Mouse (Mus musculus) heart, postnatal 4 days (tissue): Measurements from ENCODE around the gene Trp73. TPM values are rescaled to one million over a fixed set of nuclear protein-coding genes. Genes with fewer than 3 reads are reported as not detected.

Experiments used
- DNase-seq: peaks from one replicate; pipeline ENCODE4 v3.0.0; 2021
- total RNA-seq, 2 experiments: library from RNA; stranded (reverse); gene quantifications; 2 replicates each; pipeline ENCODE4 v1.2.3; 2021

Gene Trp73
- not detected for total RNA-seq

DNA sequence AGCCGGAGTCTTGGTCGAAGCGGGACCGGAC, at the start of gene Trp73:
Trp73 (minus strand) TSS at position 27 of the 31 bp plus-strand sequence.
- no peak for DNase-seq

DNA sequence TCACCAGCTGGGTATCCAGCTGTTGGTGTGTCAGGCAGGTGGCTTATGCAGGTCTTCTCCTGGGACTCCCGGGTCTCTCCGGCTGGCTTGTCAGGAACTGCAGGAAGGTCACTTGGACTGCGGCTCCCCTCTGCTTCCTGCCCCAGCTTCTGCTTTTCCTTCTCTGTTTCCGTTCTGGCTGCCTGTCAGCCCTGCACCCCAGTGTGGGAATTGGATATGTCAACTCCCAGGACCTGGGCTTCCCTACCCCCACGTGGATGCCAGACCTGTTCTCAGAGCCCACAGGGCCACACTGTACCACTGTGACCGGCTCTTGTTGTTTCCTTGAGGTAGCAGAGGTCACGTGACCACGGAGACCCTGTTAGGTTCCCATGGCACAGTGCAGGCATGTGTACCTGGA, 48.9 kb upstream of the Trp73 start:
- DNase-seq = peak; percentile 33

DNA sequence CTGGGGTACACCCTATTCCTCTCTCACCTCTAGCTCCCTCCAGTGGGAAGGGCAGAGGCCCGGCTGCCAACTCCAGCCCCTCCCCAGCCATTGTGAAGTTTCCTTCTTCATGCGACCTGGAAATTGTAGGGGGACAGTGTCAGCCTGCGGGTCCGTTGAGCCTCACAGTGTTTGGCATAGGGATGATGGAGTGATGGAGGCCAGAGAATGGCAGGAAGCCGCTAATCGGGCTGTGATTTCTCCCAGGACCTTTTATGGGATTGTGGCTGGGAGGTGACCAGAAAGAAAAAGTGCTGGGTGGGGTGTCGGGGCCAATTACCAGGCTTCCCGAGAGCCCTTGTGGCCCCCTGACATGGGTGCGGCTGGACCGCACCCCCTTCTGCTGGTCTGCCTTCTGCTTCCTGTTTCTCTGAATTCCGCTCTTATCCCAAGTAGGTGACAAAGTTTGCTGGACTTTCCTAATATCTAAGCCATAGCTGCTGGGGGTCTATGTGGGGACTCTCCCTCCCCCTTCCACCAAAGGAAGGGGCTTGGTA, 46.1 kb upstream of the Trp73 start:
- DNase-seq = no peak

DNA sequence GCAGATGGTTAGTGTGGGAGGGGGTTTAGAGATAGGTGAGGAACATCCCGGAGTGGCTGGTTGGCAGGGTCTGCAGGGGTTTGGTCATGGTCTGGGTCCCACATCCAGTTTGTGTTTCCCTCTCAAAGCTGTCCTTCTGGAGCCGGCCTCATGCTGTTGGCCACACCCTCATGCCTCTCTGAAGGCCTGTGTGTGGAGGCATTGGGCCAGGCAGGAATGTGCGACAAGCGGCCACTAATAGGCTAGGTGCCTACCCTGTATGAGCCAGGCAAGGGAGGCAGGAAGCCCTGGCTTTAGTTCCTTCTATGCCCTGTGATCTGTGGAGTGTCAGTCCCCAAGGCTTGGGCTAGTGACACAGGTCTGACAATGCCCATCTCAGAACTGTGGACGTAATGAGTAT, 45.0 kb upstream of the Trp73 start:
- no peak for DNase-seq

DNA sequence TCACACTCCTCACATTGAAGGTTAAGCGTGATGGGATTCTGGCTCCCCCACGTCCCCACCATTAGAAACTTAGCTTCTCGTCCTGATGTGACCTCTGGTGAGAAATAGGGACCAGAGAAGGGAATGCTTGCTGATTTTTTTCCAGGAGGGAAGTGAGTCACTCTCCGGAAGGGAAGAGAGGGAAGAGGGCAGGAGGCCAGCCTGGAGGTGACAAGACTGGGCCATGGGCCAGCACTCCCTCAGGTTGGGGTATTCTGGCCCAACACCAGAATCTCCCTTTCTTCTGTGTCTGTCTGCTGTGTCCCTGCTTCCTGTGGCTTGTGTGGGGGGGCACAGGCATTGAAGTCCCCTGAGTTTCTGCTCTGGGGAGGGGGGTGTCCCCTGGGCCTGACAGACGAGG, 43.6 kb upstream of the Trp73 start:
- DNase-seq = peak; percentile 61

DNA sequence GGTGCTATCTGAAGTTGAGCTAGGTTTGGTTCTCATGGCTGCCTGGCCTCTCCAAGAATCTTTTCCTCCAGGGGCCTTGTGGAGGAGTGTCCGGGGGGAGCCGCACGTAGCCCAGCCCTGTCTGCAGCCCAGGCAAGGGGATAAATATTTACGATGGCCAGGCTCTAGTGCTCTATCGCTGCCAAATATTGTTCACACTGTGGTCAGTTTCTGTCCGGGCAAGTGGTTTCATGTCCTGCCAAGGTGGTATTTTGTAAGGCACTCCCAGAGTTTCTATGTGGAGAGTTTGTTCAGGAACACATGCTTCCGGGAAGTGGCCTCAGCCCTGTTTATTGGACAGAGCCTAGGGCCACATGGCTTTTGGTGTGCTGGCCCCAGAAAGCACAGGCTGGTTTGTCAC, 41.0 kb upstream of the Trp73 start:
- no peak for DNase-seq

DNA sequence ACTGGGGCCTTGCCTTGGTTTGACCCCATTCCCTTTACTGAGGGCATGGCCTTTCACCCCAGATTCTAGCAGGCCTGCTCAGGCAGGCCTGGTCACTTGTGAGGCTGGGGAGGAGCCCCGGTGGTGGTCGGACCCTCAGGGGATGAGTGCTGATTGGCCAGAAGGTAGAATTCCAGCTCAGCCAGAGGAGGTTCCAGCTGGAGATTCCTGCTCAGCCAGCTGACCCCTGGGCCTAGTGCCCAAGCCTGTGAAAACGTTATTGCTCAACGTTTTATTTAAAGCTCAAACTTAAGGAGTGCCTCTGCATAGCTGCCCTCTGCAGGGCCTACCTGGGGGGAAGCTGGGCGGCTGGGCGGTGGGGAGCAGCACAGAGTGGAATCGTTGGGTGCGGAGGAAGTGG, 37.2 kb upstream of the Trp73 start:
- DNase-seq = peak; percentile 70

DNA sequence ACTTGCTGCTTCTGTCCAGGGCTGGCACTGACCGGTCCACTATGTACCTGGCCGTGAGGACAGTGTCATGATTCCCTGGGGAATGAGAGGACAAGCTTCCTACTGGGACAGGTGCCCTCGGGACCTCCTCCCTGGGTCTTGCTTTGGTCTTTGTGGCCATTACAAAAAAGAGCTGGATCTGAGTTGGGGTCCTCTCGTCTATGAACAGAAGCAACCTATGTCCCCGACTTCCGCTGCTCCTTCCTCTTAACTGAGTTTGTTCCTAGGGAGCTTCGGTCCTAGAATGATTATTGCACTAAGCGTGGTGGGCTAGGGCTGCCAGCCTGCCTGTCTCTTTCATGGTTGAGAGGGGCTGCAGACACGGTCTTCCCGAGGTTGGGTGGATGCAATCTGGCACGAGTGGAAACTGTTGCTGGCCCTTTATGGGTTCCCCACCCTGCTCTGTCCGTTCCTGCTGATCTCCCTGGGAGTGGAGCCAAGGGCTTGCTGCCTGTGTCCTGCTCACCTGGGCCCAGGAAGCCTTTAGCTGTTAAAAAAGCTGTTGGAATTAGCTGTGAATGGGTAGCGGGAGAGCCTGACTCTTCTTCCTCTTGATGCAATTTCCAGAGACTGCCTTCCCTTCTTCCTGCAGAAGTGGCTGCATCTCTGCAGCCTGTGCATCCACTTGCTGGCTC, 32.1 kb upstream of the Trp73 start:
- no peak for DNase-seq

DNA sequence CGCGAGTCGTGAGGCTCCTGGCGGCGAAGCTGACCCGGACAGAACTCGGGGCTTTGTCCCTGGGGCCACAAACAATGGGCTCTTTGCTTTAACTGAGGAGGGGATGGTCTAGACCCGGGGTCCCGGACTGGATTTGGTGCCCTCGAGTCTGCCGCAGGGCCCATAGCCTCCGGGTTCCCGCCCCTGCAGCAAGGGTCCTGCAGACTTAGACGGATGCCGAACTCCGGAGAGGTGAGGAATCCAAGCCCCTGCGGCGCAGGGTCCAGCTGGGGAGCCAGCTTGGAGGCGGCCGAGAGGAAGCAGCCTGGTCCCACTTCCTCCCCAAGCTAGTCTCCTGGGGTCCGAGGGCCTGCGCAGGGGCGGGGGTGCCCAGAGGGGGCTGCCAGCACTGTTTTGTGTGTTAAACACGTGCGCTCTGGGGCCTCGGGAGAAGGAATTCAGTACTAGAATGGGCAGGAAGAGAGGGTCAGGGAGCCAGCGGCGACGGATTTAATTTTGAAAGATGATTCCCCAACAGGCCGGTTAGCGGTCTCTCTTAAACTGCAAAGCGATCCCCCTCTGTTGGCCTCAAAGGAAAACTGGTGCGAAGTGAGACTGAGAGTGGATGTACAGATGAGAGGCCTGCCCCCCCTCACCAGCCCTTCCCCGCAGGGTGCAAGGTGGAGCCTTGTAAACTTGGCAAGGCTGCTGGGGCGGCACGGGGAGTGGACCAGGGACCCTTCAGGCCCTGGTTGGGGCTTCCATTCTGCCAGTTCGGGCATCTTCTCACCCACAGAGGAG, 31.3 kb upstream of the Trp73 start:
- DNase-seq = peak; percentile 41

DNA sequence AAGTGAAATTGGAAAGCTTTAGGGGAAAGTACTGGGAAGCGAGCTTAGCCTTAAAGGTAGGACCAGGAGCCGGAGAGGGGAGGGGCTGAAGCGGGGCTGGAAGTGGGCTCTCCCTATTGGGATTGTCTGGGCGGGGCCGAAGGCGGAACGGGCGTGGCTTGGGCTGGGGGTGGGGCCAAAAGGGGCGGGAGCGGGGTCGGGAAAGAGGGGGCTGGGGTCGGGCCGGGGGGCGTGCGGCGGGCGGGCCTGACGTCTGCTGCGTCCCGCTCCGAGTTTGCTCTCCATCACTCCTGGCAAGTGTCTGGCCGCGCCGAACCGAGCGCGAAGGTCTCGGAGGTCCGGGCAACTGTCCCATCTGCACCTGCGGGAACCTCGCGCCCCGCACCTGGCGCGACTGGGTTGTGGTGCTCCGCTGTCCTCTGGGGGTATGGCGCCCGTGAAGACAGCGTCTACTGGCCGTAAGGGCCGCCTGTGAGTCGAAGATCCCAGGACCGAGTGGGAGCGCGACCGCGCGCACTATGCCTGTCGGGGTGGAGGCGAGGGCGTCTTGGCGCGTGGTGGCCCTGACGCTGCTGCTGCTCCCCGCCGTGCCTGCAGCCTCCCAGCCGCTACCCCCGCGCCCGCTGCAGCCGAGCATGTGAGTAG, 30.6 kb upstream of the Trp73 start, which contains the start of gene Megf6:
Megf6 (plus strand) TSS at position 225 of the 645 bp plus-strand sequence.
- DNase-seq = peak; percentile 76

DNA sequence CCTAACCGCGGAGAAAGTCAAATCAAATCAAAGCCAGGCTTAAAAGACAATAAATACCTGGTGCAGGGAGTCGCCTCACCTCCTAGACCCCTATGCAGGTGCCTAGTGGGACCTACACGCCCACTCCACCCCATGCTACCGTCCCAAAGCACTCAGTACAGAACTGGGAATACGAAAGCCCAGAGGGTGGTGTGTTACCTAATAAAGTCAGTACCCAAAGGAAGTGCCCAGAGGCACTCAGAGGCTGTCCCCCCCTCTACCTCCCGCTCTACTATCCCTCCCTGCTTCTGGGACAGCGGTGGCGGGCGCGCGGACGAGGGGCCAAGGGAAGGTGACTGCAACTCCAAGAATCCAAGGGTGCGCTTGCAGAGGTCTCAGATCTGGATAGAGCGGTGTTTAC, 30.0 kb upstream of the Trp73 start:
- no peak for DNase-seq

DNA sequence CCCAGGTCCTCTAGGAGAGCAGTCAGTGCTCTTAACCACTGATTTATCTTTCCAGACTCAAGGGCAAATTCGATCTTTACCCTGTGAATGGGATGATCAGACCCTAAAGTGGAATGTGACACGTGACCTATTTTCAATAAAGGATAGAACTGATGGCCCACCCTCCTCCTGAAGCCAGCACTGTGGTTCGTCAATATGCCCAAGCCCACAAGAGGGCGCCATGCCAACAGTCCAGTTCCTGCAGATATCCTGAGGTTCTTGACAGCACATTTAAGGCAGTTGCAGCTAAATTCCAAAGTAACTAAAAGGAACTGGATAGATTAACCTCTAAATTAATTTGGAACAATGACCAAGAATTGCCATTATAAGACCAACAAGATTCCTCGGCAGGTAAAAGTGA, 27.0 kb upstream of the Trp73 start:
- peak; percentile 87 for DNase-seq

DNA sequence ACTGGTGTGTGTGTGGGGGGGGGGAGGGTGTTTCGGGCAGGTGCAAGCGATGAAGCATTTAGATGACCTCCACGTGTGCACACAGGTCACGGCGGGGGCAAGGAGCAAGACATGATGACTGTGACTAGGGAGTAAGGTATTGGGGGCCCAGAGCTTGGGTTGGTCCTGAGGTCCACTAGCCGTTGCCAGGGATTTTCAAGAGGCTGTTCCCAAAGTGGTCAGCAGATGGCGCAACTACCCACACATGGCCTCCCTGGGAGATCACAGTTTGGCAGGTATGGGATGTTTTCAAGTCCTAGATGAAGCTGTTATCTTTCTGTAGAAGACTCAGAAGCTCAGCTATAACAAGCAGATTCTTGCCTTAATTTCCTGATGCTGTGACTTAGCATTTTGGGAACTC, 23.3 kb upstream of the Trp73 start:
- peak; percentile 89 for DNase-seq

DNA sequence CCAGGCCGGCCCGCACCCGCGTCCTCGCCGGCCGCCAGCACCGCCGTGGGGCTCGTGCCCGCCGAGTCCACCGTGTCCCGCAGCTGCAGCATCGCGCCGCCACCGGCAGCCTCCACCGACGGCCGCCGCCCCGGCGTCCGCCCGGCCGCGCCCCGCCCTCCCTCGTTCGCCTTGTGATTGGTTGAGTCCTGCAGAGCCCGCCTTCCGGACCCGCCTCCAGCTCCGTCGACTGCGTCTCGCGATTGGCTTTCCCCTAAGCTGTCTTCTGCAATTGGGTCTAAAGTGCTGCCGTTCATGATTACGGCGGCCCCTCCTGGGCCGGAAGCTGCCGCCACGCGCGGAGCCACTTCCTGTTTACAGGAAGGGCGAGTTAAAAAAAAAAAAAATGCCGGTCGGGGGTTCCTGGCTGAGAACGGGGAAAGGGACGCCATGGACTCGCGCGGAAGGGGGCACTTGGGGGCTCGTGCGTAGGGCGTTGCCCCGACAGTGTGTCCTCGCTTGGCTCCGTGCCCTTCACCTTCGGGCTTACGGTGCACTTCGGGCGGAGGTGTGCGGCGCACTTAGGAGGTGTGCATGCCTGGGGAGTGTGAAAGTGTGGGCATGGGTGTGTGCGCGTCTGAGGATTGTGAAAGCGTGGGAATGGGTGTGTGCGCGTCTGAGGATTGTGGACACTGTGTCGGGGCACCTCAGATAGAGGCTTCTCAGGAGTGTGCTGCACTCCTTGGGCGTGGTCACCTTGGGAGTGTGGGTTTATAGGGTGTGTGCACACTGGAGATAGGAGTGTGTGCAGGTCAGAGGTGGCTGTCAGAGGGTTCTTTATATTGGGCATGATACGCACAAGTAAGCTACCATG, 20.8 kb upstream of the Trp73 start, which contains the start of gene Tprgl:
Tprgl (minus strand) TSS at position 129 of the 853 bp plus-strand sequence.
- DNase-seq = peak; percentile 99

DNA sequence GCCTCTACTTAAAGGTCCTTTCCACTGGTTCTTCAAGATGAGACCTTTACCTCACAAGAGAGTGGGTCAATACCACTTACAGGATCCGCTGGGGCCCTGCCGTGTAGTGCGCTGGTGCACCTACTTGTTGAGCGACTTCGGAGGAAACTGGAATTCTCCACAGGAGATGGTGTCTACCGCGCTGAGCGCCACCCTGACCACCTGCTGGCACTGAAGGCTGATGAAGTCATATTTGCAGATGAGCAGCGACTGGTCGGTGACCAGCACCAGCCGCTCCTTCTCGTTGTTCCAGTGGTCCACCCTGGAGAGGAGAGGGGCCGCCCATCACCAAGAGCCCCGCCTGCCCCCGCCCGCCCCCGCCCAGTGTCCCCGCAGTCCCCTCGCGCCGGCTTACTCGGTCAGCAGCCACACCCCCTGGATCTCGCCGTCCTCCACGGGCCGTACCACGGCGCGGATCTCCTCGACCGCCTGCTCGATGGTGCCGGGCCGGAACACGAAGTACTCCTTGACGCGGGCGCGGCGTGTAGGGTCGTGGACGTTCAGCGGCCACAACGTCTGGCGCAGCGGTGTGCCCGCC, 20.0 kb upstream of the Trp73 start:
- DNase-seq = no peak

DNA sequence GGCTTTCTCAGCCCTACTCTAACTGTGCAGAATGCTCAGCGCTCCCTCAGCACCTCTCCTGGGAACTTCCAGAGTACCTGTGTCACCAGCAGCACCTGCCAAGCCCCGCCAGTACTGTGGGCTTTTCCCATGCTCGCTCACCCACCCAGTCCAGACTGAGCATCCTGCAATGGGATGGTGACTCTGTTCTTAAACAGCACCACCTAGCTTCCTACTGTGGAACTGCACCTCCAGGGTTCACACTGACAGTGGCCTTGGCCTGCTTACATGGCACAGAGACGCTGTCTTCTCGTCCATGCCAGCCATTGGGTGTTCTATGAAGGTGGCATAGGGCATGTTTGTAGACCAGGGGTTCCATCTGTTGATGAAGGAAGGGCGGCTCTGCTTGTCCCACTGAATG, 19.0 kb upstream of the Trp73 start:
- DNase-seq = peak; percentile 92

DNA sequence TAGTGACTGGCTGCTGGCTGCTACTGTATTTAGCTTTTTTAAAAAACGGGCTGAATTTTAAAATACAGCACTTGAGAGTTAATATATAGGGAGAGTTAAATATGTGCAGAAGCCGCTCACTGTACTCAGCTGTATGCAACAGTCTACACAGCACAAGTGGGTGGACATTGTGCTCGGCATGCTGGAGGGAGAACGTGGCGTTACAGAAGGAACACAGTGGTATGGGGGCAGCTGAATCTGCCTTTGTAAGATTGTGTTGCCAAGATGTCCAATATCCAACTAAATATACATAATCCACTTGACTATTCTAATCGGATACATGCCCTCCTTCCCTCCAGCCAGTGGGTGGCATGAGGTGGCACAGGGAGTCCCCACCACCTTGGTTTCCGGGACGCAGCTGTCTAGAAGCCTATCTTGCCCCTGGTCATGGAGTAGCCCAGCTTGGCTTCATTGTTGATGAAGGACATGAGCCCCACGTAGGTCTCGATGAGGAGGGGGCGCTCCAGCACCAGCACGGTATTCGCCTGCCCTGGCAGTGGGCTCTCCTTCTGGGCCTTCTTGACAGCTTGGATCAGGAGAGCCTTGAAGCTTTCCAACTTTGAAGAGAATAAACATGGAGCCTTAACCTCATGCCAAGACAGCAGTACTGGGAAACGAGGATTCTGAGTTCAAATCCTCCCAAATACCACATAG, 18.1 kb upstream of the Trp73 start:
- DNase-seq = no peak

DNA sequence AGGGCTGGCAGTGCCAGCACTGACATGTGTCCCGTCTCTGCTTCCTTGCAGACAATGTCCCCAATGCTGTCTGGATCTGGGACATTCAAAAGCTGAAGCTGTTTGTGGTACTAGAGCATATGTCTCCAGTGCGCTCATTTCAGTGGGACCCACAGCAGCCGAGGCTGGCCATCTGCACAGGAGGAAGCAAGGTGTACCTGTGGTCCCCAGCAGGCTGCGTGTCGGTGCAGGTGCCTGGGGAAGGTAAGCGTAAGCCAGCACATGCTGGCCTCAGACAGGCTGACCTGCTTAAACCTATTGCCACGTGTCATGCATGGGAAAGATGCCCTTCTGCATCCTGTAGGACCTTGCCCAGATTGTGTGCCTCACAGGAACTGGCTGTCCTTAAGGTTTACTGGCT, 16.0 kb upstream of the Trp73 start:
- DNase-seq = no peak

DNA sequence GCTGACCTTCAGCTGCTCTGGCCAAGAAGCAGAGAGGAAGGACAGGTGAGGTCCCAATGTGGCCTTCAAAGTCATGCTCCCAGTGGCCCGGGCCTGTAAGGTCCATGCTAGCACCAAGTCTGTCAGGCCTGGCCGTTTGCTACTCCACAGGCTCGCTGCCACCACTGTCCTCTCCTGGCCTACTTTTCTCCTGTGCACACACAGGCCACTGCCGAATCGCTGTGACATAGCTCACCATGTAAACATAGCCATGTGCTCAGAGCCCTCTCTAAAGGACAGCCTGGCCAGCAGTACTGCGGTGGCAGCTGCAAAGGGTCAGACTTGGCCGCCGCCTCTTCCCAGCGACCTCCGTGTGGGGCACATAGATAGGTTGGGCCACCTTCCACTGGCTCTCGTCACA, 14.1 kb upstream of the Trp73 start:
- DNase-seq = no peak

DNA sequence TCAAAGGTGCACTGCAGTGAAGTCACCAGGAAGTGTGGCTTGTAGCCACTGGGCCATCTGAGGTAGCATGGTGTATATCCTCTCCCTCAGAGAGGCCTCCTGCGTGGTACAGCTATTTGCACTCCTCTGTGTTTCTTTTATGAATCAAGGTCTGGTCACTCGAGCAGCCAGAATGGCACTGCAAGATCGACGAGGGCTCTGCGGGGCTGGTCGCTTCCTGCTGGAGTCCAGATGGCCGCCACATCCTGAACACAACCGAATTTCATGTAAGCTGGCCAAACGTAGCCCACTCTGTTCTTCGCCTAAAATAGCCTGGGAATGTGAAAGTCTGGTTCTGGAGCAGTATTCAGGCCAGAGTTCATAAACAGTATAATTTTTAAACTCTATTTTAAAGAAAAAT, 6.3 kb upstream of the Trp73 start:
- no peak for DNase-seq

DNA sequence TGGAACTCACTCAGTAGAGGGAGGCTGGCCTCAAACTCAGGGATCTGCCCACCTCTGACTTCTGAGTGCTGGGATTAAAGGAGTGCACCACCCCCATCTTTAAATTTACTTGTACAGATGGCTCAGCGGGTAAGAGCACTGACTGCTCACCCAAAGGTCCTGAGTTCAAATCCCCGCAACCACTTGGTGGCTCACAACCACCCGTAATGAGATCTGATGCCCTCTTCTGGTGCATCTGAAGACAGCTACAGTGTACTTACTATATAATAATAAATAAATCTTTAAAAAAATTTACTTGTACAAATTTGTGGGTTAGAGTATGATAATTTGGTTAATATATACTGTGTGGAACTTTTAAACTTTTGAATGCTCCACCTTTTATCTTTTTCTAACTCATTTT, 4.7 kb upstream of the Trp73 start:
- DNase-seq = no peak
